ENCODE assay signal across 8 mouse cellular contexts in genomic region chr2:58566410-58567065, GRCm38 (mm10). TPM values are rescaled to one million over a fixed set of nuclear protein-coding genes. Genes with fewer than 3 reads are reported as not detected.
DNase-seq lines count a peak whose midpoint lies in the region; ATAC-seq and TF ChIP-seq lines count a peak whose summit lies in the region.
"Had no signal": no experiment of that assay in that cellular context is flagged by ENCODE, and none has a peak within 500 bp of the region (broad histone marks: within the 10 kb centered on the region; RNA-seq: fewer than 3 reads in every experiment).

No protein-coding gene starts in this region.

- peak overlapping the region; percentile 93 for H3K4me3 ChIP-seq in embryonic facial prominence, embryonic 11.5 days (ENCODE audit: low read depth, low read length)
- peak overlapping the region; percentile 90 for H3K4me3 ChIP-seq in kidney, adult 2 months (ENCODE audit: insufficient read depth, low read depth, low read length)
- H3K4me3 ChIP-seq in limb, embryonic 14.5 days (replicated peaks; ENCODE audit: low read length) = peak overlapping the region; percentile 86
- peak overlapping the region; percentile 79 for H3K4me3 ChIP-seq in midbrain, embryonic 14.5 days (replicated peaks; ENCODE audit: low read depth, low read length)

- under 1% methylated on average over 45 of the region's 78 CpGs for WGBS in embryonic facial prominence, embryonic 11.5 days
- 2% methylated on average over 75 of the region's 78 CpGs for WGBS in kidney, adult 2 months
- WGBS in limb, embryonic 14.5 days = 2% methylated on average over 24 of the region's 78 CpGs
- under 1% methylated on average over 74 of the region's 78 CpGs for WGBS in midbrain, embryonic 14.5 days

- peak overlapping the region; percentile 52 for H3K4me2 ChIP-seq in embryonic facial prominence, embryonic 11.5 days (ENCODE audit: low read depth, low read length)
- H3K4me2 ChIP-seq in limb, embryonic 14.5 days (replicated peaks; ENCODE audit: low read depth, low read length, severe bottlenecking) = peak overlapping the region; percentile 47
- H3K4me2 ChIP-seq in midbrain, embryonic 14.5 days (ENCODE audit: low read length) = peak overlapping the region; percentile 75

- TF ChIP-seq CTCF in kidney, adult 2 months (conservative IDR thresholded peaks at IDR 0.05; ENCODE audit: insufficient read depth, insufficient read length, low read depth, low read length) = no peak

- ATAC-seq in embryonic facial prominence, embryonic 11.5 days (replicated peaks; ENCODE audit: insufficient number of reproducible peaks, low FRiP score, low TSS enrichment, low read depth) = peak; percentile 42
- peak; percentile 28 for ATAC-seq in limb, embryonic 14.5 days (ENCODE audit: low FRiP score, low read depth)
- peak; percentile 69 for ATAC-seq in midbrain, embryonic 14.5 days (ENCODE audit: low FRiP score, low TSS enrichment)

- H3K9me3 ChIP-seq in embryonic facial prominence, embryonic 11.5 days (replicated peaks; ENCODE audit: control insufficient read depth, low read length) = no peaks in the 10 kb centered on the region
- no peaks in the 10 kb centered on the region for H3K9me3 ChIP-seq in limb, embryonic 14.5 days (ENCODE audit: control insufficient read depth, low read length)
- no peaks in the 10 kb centered on the region for H3K9me3 ChIP-seq in midbrain, embryonic 14.5 days (ENCODE audit: control insufficient read depth, low read length)

- no peaks in the 10 kb centered on the region; the same call in 1 of the 2 replicates for H3K4me1 ChIP-seq in embryonic facial prominence, embryonic 11.5 days (ENCODE audit: control insufficient read depth, insufficient read depth, low read length)
- peaks cover 21% of the 10 kb centered on the region for H3K4me1 ChIP-seq in kidney, adult 2 months (ENCODE audit: control insufficient read depth, insufficient read depth, low read length)
- peaks cover 21% of the 10 kb centered on the region for H3K4me1 ChIP-seq in limb, embryonic 14.5 days (ENCODE audit: control insufficient read depth, insufficient read depth, low read length)
- H3K4me1 ChIP-seq in midbrain, embryonic 14.5 days (ENCODE audit: control insufficient read depth, insufficient read depth, low read length) = peaks cover 32% of the 10 kb centered on the region

- H3K36me3 ChIP-seq in embryonic facial prominence, embryonic 11.5 days (replicated peaks; ENCODE audit: control insufficient read depth, insufficient read depth, low read depth, low read length) = no peaks in the 10 kb centered on the region
- H3K36me3 ChIP-seq in kidney, adult 2 months (ENCODE audit: control insufficient read depth, insufficient read depth, low read length) = no peaks in the 10 kb centered on the region
- H3K36me3 ChIP-seq in limb, embryonic 14.5 days (ENCODE audit: control insufficient read depth, insufficient read depth, low read length) = no peaks in the 10 kb centered on the region
- H3K36me3 ChIP-seq in midbrain, embryonic 14.5 days (ENCODE audit: control insufficient read depth, insufficient read depth, low read length) = no peaks in the 10 kb centered on the region

- H3K27me3 ChIP-seq in embryonic facial prominence, embryonic 11.5 days (ENCODE audit: control insufficient read depth, insufficient read depth, low read length) = no peaks in the 10 kb centered on the region
- H3K27me3 ChIP-seq in kidney, adult 2 months (replicated peaks; ENCODE audit: control insufficient read depth, insufficient read depth, low read length) = no peaks in the 10 kb centered on the region
- no peaks in the 10 kb centered on the region for H3K27me3 ChIP-seq in limb, embryonic 14.5 days (ENCODE audit: control insufficient read depth, insufficient read depth, low read length)
- H3K27me3 ChIP-seq in midbrain, embryonic 14.5 days (ENCODE audit: control insufficient read depth, insufficient read depth, low read length) = no peaks in the 10 kb centered on the region

- H3K27ac ChIP-seq in embryonic facial prominence, embryonic 11.5 days (replicated peaks; ENCODE audit: low read depth, low read length) = peak overlapping the region; percentile 92
- H3K27ac ChIP-seq in kidney, adult 2 months (ENCODE audit: insufficient read depth, low read depth, low read length) = peak overlapping the region; percentile 71
- H3K27ac ChIP-seq in limb, embryonic 14.5 days (replicated peaks; ENCODE audit: low read depth, low read length) = peak overlapping the region; percentile 97
- peak overlapping the region; percentile 99 for H3K27ac ChIP-seq in midbrain, embryonic 14.5 days (replicated peaks; ENCODE audit: low read depth, low read length)

- TF ChIP-seq POLR2A in kidney, adult 2 months (IDR thresholded peaks at IDR 0.05; ENCODE audit: low read depth, low read length) = no peak
- no peak for TF ChIP-seq POLR2A in limb, embryonic 14.5 days (IDR thresholded peaks at IDR 0.05; ENCODE audit: borderline replicate concordance, extremely low read depth, insufficient read depth, insufficient read length)

- peak overlapping the region; percentile 88 for H3K9ac ChIP-seq in embryonic facial prominence, embryonic 11.5 days (replicated peaks; ENCODE audit: low read length)
- H3K9ac ChIP-seq in limb, embryonic 14.5 days (ENCODE audit: low read depth, low read length, severe bottlenecking) = peak overlapping the region; percentile 87
- peak overlapping the region; percentile 95 for H3K9ac ChIP-seq in midbrain, embryonic 14.5 days (replicated peaks; ENCODE audit: low read length)

- DNase-seq in adrenal gland, postnatal 10 days = peak; percentile 81
- peak; percentile 59 for DNase-seq in embryonic facial prominence, embryonic 11.5 days (ENCODE audit: low spot score)
- peak; percentile 40 for DNase-seq in heart, adult 8-10 months (ENCODE audit: low spot score)
- DNase-seq in kidney, adult 2 months = peak; percentile 79
- DNase-seq in limb, embryonic 14.5 days (ENCODE audit: low spot score) = peak; percentile 35
- DNase-seq in midbrain, embryonic 14.5 days = peak; percentile 71
- DNase-seq in spleen, postnatal 4 days (ENCODE audit: low spot score in 2 of 2) = peak; percentile 33 to 69

RNA-seq across cellular contexts. Expression of gene Acvr1, which starts 0.4 kb away (rescaled TPM):
- 10 to 100 TPM; 36.2 to 46.4 TPM for total RNA-seq in adrenal gland, postnatal 10 days (2021)
- 6.1 and 7.1 TPM in 2 replicates for polyA plus RNA-seq in embryonic facial prominence, embryonic 11.5 days (2014; fragmentation: Nextera tagmentation; extraction: Ambion mirVana)
- 10 to 100 TPM; 14.2 to 17.0 (median 15.0) TPM for total RNA-seq in heart, adult 8-10 months (2022)
- polyA plus RNA-seq in kidney, adult 2 months (2012; rRNA removed) = 5.6 and 6.3 TPM in 2 replicates
- 30.0 and 30.3 TPM in 2 replicates for polyA plus RNA-seq in limb, embryonic 14.5 days (2012; rRNA removed)
- polyA plus RNA-seq in limb, embryonic 14.5 days (2014; fragmentation: Nextera tagmentation; extraction: Ambion mirVana) = 13.2 and 13.7 TPM in 2 replicates
- 5.6 and 7.5 TPM in 2 replicates for polyA plus RNA-seq in midbrain, embryonic 14.5 days (2014; fragmentation: Nextera tagmentation; extraction: Ambion mirVana)
- total RNA-seq: neutrophil, adult 5-6 weeks had no signal

RNA-seq across cellular contexts. Expression of gene Upp2, which starts 0.6 kb away (rescaled TPM):
- total RNA-seq in adrenal gland, postnatal 10 days (2021) = 10 to 100 TPM; 11.3 to 21.1 TPM
- polyA plus RNA-seq in embryonic facial prominence, embryonic 11.5 days (2014; fragmentation: Nextera tagmentation; extraction: Ambion mirVana) = 5.0 and 7.8 TPM in 2 replicates
- total RNA-seq in heart, adult 8-10 months (2022) = 1 to 10 TPM; 1.9 to 4.7 (median 3.3) TPM
- polyA plus RNA-seq in kidney, adult 2 months (2012; rRNA removed) = 14.0 and 15.5 TPM in 2 replicates
- 9.6 and 12.3 TPM in 2 replicates for polyA plus RNA-seq in limb, embryonic 14.5 days (2012; rRNA removed)
- polyA plus RNA-seq in limb, embryonic 14.5 days (2014; fragmentation: Nextera tagmentation; extraction: Ambion mirVana) = 9.3 and 12.0 TPM in 2 replicates
- 14.1 and 14.4 TPM in 2 replicates for polyA plus RNA-seq in midbrain, embryonic 14.5 days (2014; fragmentation: Nextera tagmentation; extraction: Ambion mirVana)
- total RNA-seq: neutrophil, adult 5-6 weeks had no signal

Comparison
In these comparisons a context has a peak if more than half of its experiments do, and no peak if none do; other contexts are left out.
1. Peak in every context shown above with its lines: DNase-seq, ATAC-seq, H3K4me3 ChIP-seq and H3K27ac ChIP-seq.